Mouse (Mus musculus) brain, embryonic 14.5 days (tissue): ENCODE measurements around the gene Hdac4.

ENCODE experiments used
- CTCF ChIP-seq: fragments of 200-500 bp; IDR thresholded peaks from 2 replicates; pipeline ENCODE4 v1.5.1; 2012; ENCODE audit warnings: inconsistent platforms, mild to moderate bottlenecking, moderate library complexity, borderline replicate concordance; ENCODE audit not compliant: insufficient read depth, insufficient read length; ENCODE audit errors: extremely low read depth
- POLR2A ChIP-seq: fragments of 200-500 bp; IDR thresholded peaks from 2 replicates; pipeline ENCODE4 v1.6.1; 2012; ENCODE audit warnings: mild to moderate bottlenecking, inconsistent platforms, borderline replicate concordance; ENCODE audit not compliant: poor library complexity, insufficient read depth, insufficient read length, severe bottlenecking; ENCODE audit errors: extremely low read depth

- TF ChIP-seq POLR2A (no peak), CTCF (no peak)
Observed at GRCm38 (mm10) chr1:92170616-92171235, 24.8 kb downstream of the Hdac4 start.
